Mouse (Mus musculus): ENCODE results near the gene Hist1h2bb.

Gene Hist1h2bb

GRCm38 (mm10) chr13:23749563-23750121 lies 3.1 kb downstream of the Hist1h2bb start:
- no peak for DNase-seq (ENCODE audit: extremely low spot score)

GRCm38 (mm10) chr13:23750839-23751477 lies 4.4 kb downstream of the Hist1h2bb start, which contains the start of gene Hist1h2ab:
Hist1h2ab (plus strand) TSS chr13:23751126.
- peak; percentile 91 for DNase-seq (ENCODE audit: extremely low spot score)

GRCm38 (mm10) chr13:23751478-23751956 lies 5.0 kb downstream of the Hist1h2bb start:
- DNase-seq (ENCODE audit: extremely low spot score): peak; percentile 74

- DNase-seq (ENCODE audit: extremely low spot score): peak; percentile 90
Observed at GRCm38 (mm10) chr13:23752067-23752741, 5.7 kb downstream of the Hist1h2bb start, which contains the start of gene Hist1h3b. Hist1h3b (plus strand) TSS chr13:23752267.

GRCm38 (mm10) chr13:23752742-23753172 lies 6.2 kb downstream of the Hist1h2bb start:
- peak; percentile 65 for DNase-seq (ENCODE audit: extremely low spot score)

GRCm38 (mm10) chr13:23753314-23754078 lies 7.0 kb downstream of the Hist1h2bb start:
- DNase-seq (ENCODE audit: extremely low spot score): peak; percentile 40

GRCm38 (mm10) chr13:23755000-23755399 lies 8.5 kb downstream of the Hist1h2bb start:
- no peak for DNase-seq (ENCODE audit: extremely low spot score)

GRCm38 (mm10) chr13:23756790-23757189 lies 10.3 kb downstream of the Hist1h2bb start, which contains the start of gene Hist1h4b:
Hist1h4b (plus strand) TSS chr13:23757013.
- DNase-seq (ENCODE audit: extremely low spot score): peak; percentile 97

GRCm38 (mm10) chr13:23757211-23757773 lies 10.8 kb downstream of the Hist1h2bb start:
- peak; percentile 79 for DNase-seq (ENCODE audit: extremely low spot score)

- DNase-seq (ENCODE audit: extremely low spot score): no peak
Observed at GRCm38 (mm10) chr13:23757921-23758320, 11.4 kb downstream of the Hist1h2bb start.

- no peak for DNase-seq (ENCODE audit: extremely low spot score)
Observed at GRCm38 (mm10) chr13:23759251-23759771, 12.8 kb downstream of the Hist1h2bb start.

GRCm38 (mm10) chr13:23759916-23760239 lies 13.3 kb downstream of the Hist1h2bb start:
- no peak for DNase-seq (ENCODE audit: extremely low spot score)

- peak; percentile 72 for DNase-seq (ENCODE audit: extremely low spot score)
Observed at GRCm38 (mm10) chr13:23760240-23760971, 13.9 kb downstream of the Hist1h2bb start.

- peak; percentile 100 for DNase-seq (ENCODE audit: extremely low spot score)
Observed at GRCm38 (mm10) chr13:23760972-23761864, 14.7 kb downstream of the Hist1h2bb start, which contains the start of gene Hist1h4a. Hist1h4a (minus strand) TSS chr13:23761230.

- DNase-seq (ENCODE audit: extremely low spot score): peak; percentile 90
Observed at GRCm38 (mm10) chr13:23761871-23762821, 15.6 kb downstream of the Hist1h2bb start, which contains the start of gene Hist1h3a. Hist1h3a (minus strand) TSS chr13:23762386.

GRCm38 (mm10) chr13:23763242-23763585 lies 16.7 kb downstream of the Hist1h2bb start:
- DNase-seq (ENCODE audit: extremely low spot score): no peak

- peak; percentile 95 for DNase-seq (ENCODE audit: extremely low spot score)
Observed at GRCm38 (mm10) chr13:23763586-23764323, 17.2 kb downstream of the Hist1h2bb start, which contains the start of gene Hist1h1a. Hist1h1a (plus strand) TSS chr13:23763666.
